Mouse (Mus musculus) heart, embryonic 16.5 days (tissue): ENCODE measurements around the gene Plcb4. TPM values are rescaled to one million over a fixed set of nuclear protein-coding genes. Genes with fewer than 3 reads are reported as not detected.

Experiments used
- ATAC-seq: fragments of 200-750 bp; cut with Nextera tagmentation; replicated peaks from 2 replicates; pipeline ENCODE4 v1.8.0; 2017; ENCODE audit warnings: moderate number of reproducible peaks; ENCODE audit not compliant: insufficient read depth, low FRiP score; ENCODE audit errors: extremely low read depth
- H3K27ac ChIP-seq: fragments of 300-500 bp; sonication (generic); 2 replicates; pipeline ENCODE4 v1.5.1; 2014; ENCODE audit warnings: mild to moderate bottlenecking, low read length, control low read depth, moderate library complexity
- H3K27me3 ChIP-seq: fragments of 300-500 bp; sonication (generic); 2 replicates; pipeline ENCODE4 v1.6.1; 2014; ENCODE audit warnings: low read length, mixed read lengths; ENCODE audit not compliant: control insufficient read depth, insufficient read depth
- H3K36me3 ChIP-seq: fragments of 300-500 bp; sonication (generic); 2 replicates; pipeline ENCODE4 v1.6.1; 2014; ENCODE audit not compliant: control insufficient read depth, insufficient read depth
- H3K4me1 ChIP-seq: fragments of 300-500 bp; sonication (generic); 2 replicates; pipeline ENCODE4 v1.6.1; 2014; ENCODE audit warnings: low read length, mixed read lengths; ENCODE audit not compliant: control insufficient read depth, insufficient read depth
- H3K4me2 ChIP-seq: fragments of 300-500 bp; sonication (generic); 2 replicates; pipeline ENCODE4 v1.6.1; 2014; ENCODE audit warnings: low read depth, mild to moderate bottlenecking, control low read depth, low read length
- H3K4me3 ChIP-seq: fragments of 300-500 bp; sonication (generic); 2 replicates; pipeline ENCODE4 v1.5.1; 2014; ENCODE audit warnings: mild to moderate bottlenecking, control low read depth, low read length
- H3K9ac ChIP-seq: fragments of 300-500 bp; sonication (generic); 2 replicates; pipeline ENCODE4 v1.6.1; 2014; ENCODE audit warnings: low read length, control low read depth
- H3K9me3 ChIP-seq: fragments of 300-500 bp; sonication (generic); replicated peaks from 2 replicates; pipeline ENCODE4 v1.6.1; 2016; ENCODE audit warnings: low read length; ENCODE audit not compliant: control insufficient read depth
- WGBS: fragments of 180-500 bp; shearing (Covaris S2); extraction: QIAGEN DNeasy Blood & Tissue Kit; methylation state at CpG from one replicate; pipeline ENCODE4 v1.1.7; 2014; 5-methylcytosine and 5-hydroxymethylcytosine counted together
- polyA plus RNA-seq: library from polyadenylated mRNA; unstranded; fragments of >200 nt; fragmentation: Nextera tagmentation; extraction: Ambion mirVana; gene quantifications from 2 replicates; pipeline ENCODE4 v1.2.1, GENCODE M21; 2015

The Plcb4 gene
- polyA plus RNA-seq, 1 experiment from 2014 or later = 31.9 TPM

DNA sequence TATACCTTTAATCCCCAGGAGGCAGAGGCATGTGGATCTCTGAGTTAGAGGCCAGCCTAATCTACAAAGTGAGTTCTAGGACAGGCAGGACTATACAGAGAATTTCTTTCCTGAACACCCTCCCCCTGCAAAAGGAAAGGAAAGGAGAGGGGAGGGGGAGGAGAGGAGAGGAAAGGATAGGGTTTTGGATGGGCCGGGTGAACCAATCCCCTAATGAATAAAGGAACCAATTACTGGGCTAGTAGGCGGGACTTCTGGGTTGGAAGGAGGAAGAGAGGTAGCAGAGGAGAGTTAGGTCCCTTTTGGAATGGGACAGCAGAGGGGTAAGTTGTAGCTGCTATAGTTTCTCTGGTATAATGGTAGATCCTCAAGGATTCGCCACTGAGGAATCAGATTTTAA is 12.6 kb upstream of the Plcb4 start:
- no peak overlapping the region for H3K9ac ChIP-seq
- no peak overlapping the region for H3K27ac ChIP-seq
- H3K4me3 ChIP-seq = no peak overlapping the region
- no peak overlapping the region for H3K4me2 ChIP-seq
- ATAC-seq = no peak
- peaks cover 6% of the 10 kb centered on the region; the same call in 1 of the 2 replicates for H3K9me3 ChIP-seq
- no peaks in the 10 kb centered on the region; the same call in 1 of the 2 replicates for H3K4me1 ChIP-seq
- H3K27me3 ChIP-seq = no peaks in the 10 kb centered on the region
- WGBS = 68% methylated on average over 3 of the region's 3 CpGs
- no peaks in the 10 kb centered on the region for H3K36me3 ChIP-seq

DNA sequence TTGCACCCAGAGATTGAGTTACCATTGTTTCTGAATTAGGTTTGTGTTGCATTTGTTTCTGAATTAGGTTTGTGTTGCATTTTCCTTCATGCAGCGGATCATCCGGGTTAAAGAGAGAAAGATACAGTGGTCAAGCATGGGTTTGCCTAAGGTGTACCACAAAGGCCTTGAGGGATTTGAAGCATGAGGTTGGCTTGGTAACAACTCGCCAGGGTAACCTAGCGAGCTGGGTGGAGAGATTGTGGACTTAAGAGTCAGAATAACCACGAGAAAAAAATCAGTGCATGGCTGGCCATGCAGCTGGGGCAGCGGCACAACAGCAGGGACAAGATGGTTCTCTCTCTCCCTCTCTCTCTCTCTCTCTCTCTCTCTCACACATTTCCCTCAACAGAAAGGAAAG is 12.2 kb upstream of the Plcb4 start:
- H3K36me3 ChIP-seq = no peaks in the 10 kb centered on the region
- no peak overlapping the region for H3K4me2 ChIP-seq
- no peaks in the 10 kb centered on the region; the same call in 1 of the 2 replicates for H3K4me1 ChIP-seq
- no peak overlapping the region for H3K27ac ChIP-seq
- WGBS = 82% methylated on average over 6 of the region's 6 CpGs
- no peak overlapping the region for H3K9ac ChIP-seq
- ATAC-seq = no peak
- H3K9me3 ChIP-seq = peaks cover 6% of the 10 kb centered on the region; the same call in 1 of the 2 replicates
- no peaks in the 10 kb centered on the region for H3K27me3 ChIP-seq
- H3K4me3 ChIP-seq = no peak overlapping the region

DNA sequence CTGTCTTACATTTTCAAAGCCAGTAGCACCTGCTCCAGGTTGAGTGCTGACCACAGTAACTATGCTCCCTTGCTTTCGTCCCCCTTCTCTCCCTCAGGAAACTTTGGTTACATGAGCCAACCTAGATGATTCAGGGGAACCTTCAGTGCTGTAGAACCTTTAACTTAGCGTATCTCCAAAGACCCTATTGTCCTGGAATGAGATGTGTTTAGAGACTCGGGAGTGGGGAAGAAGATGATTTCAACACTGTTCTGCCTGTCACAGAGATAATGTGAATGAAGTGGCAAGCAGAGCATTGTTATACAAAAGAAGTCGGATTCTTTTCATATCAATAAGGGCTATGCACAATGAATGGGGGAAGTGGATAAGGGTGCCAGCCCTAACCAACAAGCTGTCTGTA is 10.8 kb upstream of the Plcb4 start:
- H3K9ac ChIP-seq = no peak overlapping the region
- ATAC-seq = no peak
- no peak overlapping the region for H3K27ac ChIP-seq
- H3K36me3 ChIP-seq = no peaks in the 10 kb centered on the region
- no peaks in the 10 kb centered on the region for H3K9me3 ChIP-seq
- no peak overlapping the region for H3K4me3 ChIP-seq
- no peaks in the 10 kb centered on the region; the same call in 1 of the 2 replicates for H3K4me1 ChIP-seq
- H3K4me2 ChIP-seq = no peak overlapping the region
- no peaks in the 10 kb centered on the region for H3K27me3 ChIP-seq
- WGBS = 60% methylated on average over 4 of the region's 4 CpGs

DNA sequence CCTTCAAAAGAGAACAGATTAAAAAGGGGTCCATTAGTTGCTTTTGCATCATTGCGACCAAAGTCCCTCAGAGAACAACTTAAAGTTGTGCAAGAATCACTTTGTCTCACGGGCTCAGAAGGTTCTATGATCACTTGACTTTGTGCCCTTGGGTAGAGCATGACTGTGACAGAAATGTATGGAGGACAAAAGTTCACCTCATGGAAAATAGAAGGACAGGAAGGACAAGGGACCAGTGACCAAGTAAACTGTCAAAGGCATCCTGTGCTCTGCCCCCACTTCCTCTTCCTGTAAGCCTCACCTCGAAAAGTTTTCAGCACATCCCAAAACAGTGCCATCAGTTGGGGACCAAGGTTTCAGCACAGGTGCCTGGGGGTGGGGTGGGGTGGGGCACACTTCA is 7.9 kb upstream of the Plcb4 start:
- H3K4me3 ChIP-seq = no peak overlapping the region
- H3K4me2 ChIP-seq = no peak overlapping the region
- no peaks in the 10 kb centered on the region for H3K4me1 ChIP-seq
- H3K27me3 ChIP-seq = no peaks in the 10 kb centered on the region
- no peaks in the 10 kb centered on the region for H3K9me3 ChIP-seq
- no peaks in the 10 kb centered on the region for H3K36me3 ChIP-seq
- ATAC-seq = no peak
- no peak overlapping the region for H3K27ac ChIP-seq
- WGBS = 72% methylated on average over 3 of the region's 3 CpGs
- H3K9ac ChIP-seq = no peak overlapping the region

DNA sequence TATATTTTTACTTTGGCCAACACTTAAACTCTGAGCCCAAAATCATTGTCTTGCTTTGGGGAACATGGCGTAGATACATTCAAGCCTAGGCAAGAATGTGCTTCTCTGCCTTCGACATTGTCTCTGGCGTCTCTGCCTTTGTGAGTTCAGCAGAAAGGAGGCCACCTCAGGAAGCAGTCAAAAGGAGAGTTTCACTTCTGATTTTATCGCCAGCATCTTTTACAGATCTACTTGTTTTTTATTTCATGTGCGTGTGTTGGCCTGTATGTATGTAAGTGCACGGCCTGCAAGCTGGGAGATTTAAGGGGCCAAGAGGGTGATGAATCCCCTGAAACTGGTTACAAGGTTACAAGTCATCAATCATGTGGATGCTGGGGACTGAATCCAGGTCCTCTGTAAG is 6.8 kb upstream of the Plcb4 start:
- Histone ChIP-seq H3K4me3 (no peak overlapping the region), H3K4me1 (no peaks in the 10 kb centered on the region), H3K27ac (no peak overlapping the region), H3K9me3 (no peaks in the 10 kb centered on the region), H3K9ac (no peak overlapping the region), H3K27me3 (no peaks in the 10 kb centered on the region), H3K36me3 (no peaks in the 10 kb centered on the region), H3K4me2 (no peak overlapping the region)
- ATAC-seq = no peak
- WGBS = 85% methylated on average over 6 of the region's 6 CpGs

DNA sequence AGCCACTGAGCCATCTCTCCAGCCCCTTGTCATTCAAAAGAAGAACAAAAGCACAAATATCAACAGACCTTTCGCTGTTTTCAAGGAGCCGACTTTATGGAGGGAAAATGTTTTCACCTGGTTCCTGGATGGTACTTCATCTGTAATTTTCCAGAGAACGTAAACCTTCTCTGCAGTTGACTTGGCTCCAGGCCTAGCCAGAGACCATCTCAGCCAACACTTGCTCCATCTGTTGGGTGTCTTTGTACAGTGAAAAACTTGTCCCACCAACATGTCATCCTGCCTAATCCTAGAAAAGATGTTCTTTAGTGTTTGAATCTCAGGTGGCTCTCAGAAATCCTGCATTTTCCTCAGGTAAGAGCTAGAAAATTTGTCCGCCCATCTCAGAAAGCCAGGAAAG is 6.4 kb upstream of the Plcb4 start:
- 83% methylated on average over 4 of the region's 4 CpGs for WGBS
- no peak overlapping the region for H3K4me3 ChIP-seq
- no peak overlapping the region for H3K27ac ChIP-seq
- no peak overlapping the region for H3K9ac ChIP-seq
- no peak for ATAC-seq
- no peaks in the 10 kb centered on the region for H3K27me3 ChIP-seq
- H3K4me1 ChIP-seq = no peaks in the 10 kb centered on the region
- no peak overlapping the region for H3K4me2 ChIP-seq
- no peaks in the 10 kb centered on the region for H3K9me3 ChIP-seq
- no peaks in the 10 kb centered on the region for H3K36me3 ChIP-seq

- H3K27me3 ChIP-seq = no peaks in the 10 kb centered on the region
- H3K27ac ChIP-seq = no peak overlapping the region
- H3K9ac ChIP-seq = no peak overlapping the region
- no peaks in the 10 kb centered on the region for H3K9me3 ChIP-seq
- H3K4me2 ChIP-seq = no peak overlapping the region
- no peak overlapping the region for H3K4me3 ChIP-seq
- H3K36me3 ChIP-seq = no peaks in the 10 kb centered on the region
- 88% methylated on average over 1 of the region's 1 CpGs for WGBS
- no peak for ATAC-seq
- H3K4me1 ChIP-seq = 0 out of 2 replicates have a peak, but pooled peaks cover 3% of the 10 kb centered on the region
These were observed 2.9 kb upstream of the Plcb4 start for GRCm38 (mm10) chr2:135655948-135656347.

GRCm38 (mm10) chr2:135656586-135656985 is 2.2 kb upstream of the Plcb4 start:
- Histone ChIP-seq H3K4me1 (0 out of 2 replicates have a peak, but pooled peaks cover 3% of the 10 kb centered on the region), H3K4me2 (no peak overlapping the region), H3K27ac (no peak overlapping the region), H3K4me3 (no peak overlapping the region), H3K36me3 (no peaks in the 10 kb centered on the region), H3K27me3 (no peaks in the 10 kb centered on the region), H3K9ac (no peak overlapping the region), H3K9me3 (no peaks in the 10 kb centered on the region)
- no peak for ATAC-seq
- WGBS = 70% methylated on average over 6 of the region's 6 CpGs

GRCm38 (mm10) chr2:135659391-135660180 is 775 bp downstream of the Plcb4 start:
- Histone ChIP-seq H3K4me2 (peak overlapping the region; percentile 65), H3K4me1 (0 out of 2 replicates have a peak, but pooled peaks cover 3% of the 10 kb centered on the region), H3K4me3 (peak overlapping the region; percentile 87), H3K9ac (peak overlapping the region; percentile 97), H3K36me3 (no peaks in the 10 kb centered on the region), H3K27me3 (no peaks in the 10 kb centered on the region), H3K9me3 (no peaks in the 10 kb centered on the region), H3K27ac (peak overlapping the region; percentile 96)
- peak; percentile 80 for ATAC-seq
- under 1% methylated on average over 50 of the region's 97 CpGs for WGBS
